Mouse (Mus musculus) CD8-positive naive resting alpha-beta T cell, adult 2 months (primary cell): ENCODE measurements around the gene Cfap61.

Source experiments
- DNase-seq, 2 experiments: peaks; one replicate each; pipeline ENCODE4 v3.0.0; 2022; ENCODE audit warnings: low read depth in 2 of 2, low spot score in 2 of 2

Gene Cfap61

GRCm38 (mm10) chr2:146220591-146221075, 286.0 kb downstream of the Cfap61 start:
- no peak for DNase-seq

GRCm38 (mm10) chr2:146221076-146221928, 286.7 kb downstream of the Cfap61 start, which contains the start of gene Insm1:
TSS of gene Insm1 (plus strand) at chr2:146221921.
- no peak for DNase-seq

GRCm38 (mm10) chr2:146221929-146222278, 287.3 kb downstream of the Cfap61 start:
- DNase-seq, result no peak

- DNase-seq, result no peak
Observed at GRCm38 (mm10) chr2:146222279-146223175, 287.9 kb downstream of the Cfap61 start.

GRCm38 (mm10) chr2:146223176-146223905, 288.8 kb downstream of the Cfap61 start:
- DNase-seq, result no peak

GRCm38 (mm10) chr2:146224141-146224540, 289.6 kb downstream of the Cfap61 start:
- no peak for DNase-seq

GRCm38 (mm10) chr2:146225818-146226217, 291.2 kb downstream of the Cfap61 start:
- no peak for DNase-seq

GRCm38 (mm10) chr2:146226484-146226883, 291.9 kb downstream of the Cfap61 start:
- DNase-seq, result no peak

GRCm38 (mm10) chr2:146227646-146228045, 293.1 kb downstream of the Cfap61 start:
- no peak for DNase-seq

- no peak for DNase-seq
Observed at GRCm38 (mm10) chr2:146228435-146228834, 293.9 kb downstream of the Cfap61 start.

GRCm38 (mm10) chr2:146231485-146231884, 296.9 kb downstream of the Cfap61 start:
- DNase-seq, result no peak

GRCm38 (mm10) chr2:146239196-146239747, 304.7 kb downstream of the Cfap61 start:
- no peak for DNase-seq

GRCm38 (mm10) chr2:146244049-146244448, 309.5 kb downstream of the Cfap61 start:
- DNase-seq, result no peak

- DNase-seq, result no peak
Observed at GRCm38 (mm10) chr2:146245401-146245800, 310.8 kb downstream of the Cfap61 start.

- no peak for DNase-seq
Observed at GRCm38 (mm10) chr2:146246409-146247075, 312.0 kb downstream of the Cfap61 start.

GRCm38 (mm10) chr2:146247576-146247975, 313.0 kb downstream of the Cfap61 start:
- no peak for DNase-seq

GRCm38 (mm10) chr2:146249033-146249432, 314.4 kb downstream of the Cfap61 start:
- no peak for DNase-seq

- DNase-seq, result no peak
Observed at GRCm38 (mm10) chr2:146250236-146250904, 315.8 kb downstream of the Cfap61 start.

- DNase-seq, result no peak
Observed at GRCm38 (mm10) chr2:146254387-146254786, 319.8 kb downstream of the Cfap61 start.

GRCm38 (mm10) chr2:146255636-146256035, 321.1 kb downstream of the Cfap61 start:
- DNase-seq, result no peak
